Mouse (Mus musculus): ENCODE data around the gene Washc3. TPM values are rescaled to one million over a fixed set of nuclear protein-coding genes. Genes with fewer than 3 reads are reported as not detected.
A peak's percentile ranks its signal among the peaks of the same experiment; 100 is the strongest.

Gene Washc3
- polyA plus RNA-seq, 1 experiment from 2014 or later, result 70.5 TPM

GRCm38 (mm10) chr10:88244681-88245080, 43.8 kb downstream of the Washc3 start:
- no peak overlapping the region for H3K27ac ChIP-seq (ENCODE audit: low read length)
- 86% methylated on average over 13 of the region's 13 CpGs for WGBS
- H3K4me3 ChIP-seq (ENCODE audit: low read length), result no peak overlapping the region
- H3K36me3 ChIP-seq (ENCODE audit: insufficient read depth, low read length), result peaks cover 13% of the 10 kb centered on the region; the same call in 1 of the 2 replicates
- H3K4me2 ChIP-seq (replicated peaks; ENCODE audit: low read depth, low read length), result no peak overlapping the region
- ATAC-seq (ENCODE audit: low FRiP score, low TSS enrichment), result no peak
- no peaks in the 10 kb centered on the region for H3K27me3 ChIP-seq (ENCODE audit: insufficient read depth, low read length)
- no peaks in the 10 kb centered on the region for H3K4me1 ChIP-seq (ENCODE audit: insufficient read depth, low read length)
- H3K9me3 ChIP-seq (ENCODE audit: low read length), result no peaks in the 10 kb centered on the region
- H3K9ac ChIP-seq (replicated peaks; ENCODE audit: low read length), result no peak overlapping the region

- 77% methylated on average over 3 of the region's 3 CpGs for WGBS
- no peak overlapping the region for H3K27ac ChIP-seq (ENCODE audit: low read length)
- H3K36me3 ChIP-seq (ENCODE audit: insufficient read depth, low read length), result 0 out of 2 replicates have a peak, but pooled peaks cover 3% of the 10 kb centered on the region
These were observed 49.4 kb downstream of the Washc3 start for GRCm38 (mm10) chr10:88250300-88250699.

GRCm38 (mm10) chr10:88252121-88252862, 51.4 kb downstream of the Washc3 start:
- Histone ChIP-seq H3K27ac (ENCODE audit: low read length) (no peak overlapping the region), H3K27me3 (ENCODE audit: insufficient read depth, low read length) (no peaks in the 10 kb centered on the region), H3K4me2 (replicated peaks; ENCODE audit: low read depth, low read length) (no peak overlapping the region), H3K36me3 (ENCODE audit: insufficient read depth, low read length) (no peaks in the 10 kb centered on the region), H3K9ac (replicated peaks; ENCODE audit: low read length) (no peak overlapping the region), H3K4me1 (ENCODE audit: insufficient read depth, low read length) (no peaks in the 10 kb centered on the region), H3K4me3 (ENCODE audit: low read length) (no peak overlapping the region), H3K9me3 (ENCODE audit: low read length) (no peaks in the 10 kb centered on the region)
- 57% methylated on average over 9 of the region's 9 CpGs for WGBS
- 0 out of 2 replicates have a peak, but pooled peaks have one; percentile 9 for ATAC-seq (ENCODE audit: low FRiP score, low TSS enrichment)

More at GRCm38 (mm10) chr10:88250300-88250699, 49.4 kb downstream of the Washc3 start:
- ATAC-seq (ENCODE audit: low FRiP score, low TSS enrichment), result no peak
- H3K4me3 ChIP-seq (ENCODE audit: low read length), result no peak overlapping the region
- H3K27me3 ChIP-seq (ENCODE audit: insufficient read depth, low read length), result no peaks in the 10 kb centered on the region
- H3K4me2 ChIP-seq (replicated peaks; ENCODE audit: low read depth, low read length), result no peak overlapping the region
- no peaks in the 10 kb centered on the region for H3K4me1 ChIP-seq (ENCODE audit: insufficient read depth, low read length)
- no peak overlapping the region for H3K9ac ChIP-seq (replicated peaks; ENCODE audit: low read length)
- no peaks in the 10 kb centered on the region for H3K9me3 ChIP-seq (ENCODE audit: low read length)

- H3K9ac ChIP-seq (replicated peaks; ENCODE audit: low read length), result no peak overlapping the region
- H3K4me2 ChIP-seq (replicated peaks; ENCODE audit: low read depth, low read length), result no peak overlapping the region
- ATAC-seq (ENCODE audit: low FRiP score, low TSS enrichment), result no peak
- WGBS, result 86% methylated on average over 2 of the region's 2 CpGs
- 0 out of 2 replicates have a peak, but pooled peaks cover 4% of the 10 kb centered on the region for H3K4me1 ChIP-seq (ENCODE audit: insufficient read depth, low read length)
- no peak overlapping the region for H3K27ac ChIP-seq (ENCODE audit: low read length)
- H3K27me3 ChIP-seq (ENCODE audit: insufficient read depth, low read length), result no peaks in the 10 kb centered on the region
- H3K36me3 ChIP-seq (ENCODE audit: insufficient read depth, low read length), result no peaks in the 10 kb centered on the region
- no peak overlapping the region for H3K4me3 ChIP-seq (ENCODE audit: low read length)
- H3K9me3 ChIP-seq (ENCODE audit: low read length), result no peaks in the 10 kb centered on the region
These were observed 54.7 kb downstream of the Washc3 start for GRCm38 (mm10) chr10:88255556-88255955.

- 69% methylated on average over 12 of the region's 12 CpGs for WGBS
- no peaks in the 10 kb centered on the region for H3K9me3 ChIP-seq (ENCODE audit: low read length)
- ATAC-seq (ENCODE audit: low FRiP score, low TSS enrichment), result no peak
These were observed 59.4 kb downstream of the Washc3 start for GRCm38 (mm10) chr10:88260309-88260708.

GRCm38 (mm10) chr10:88261186-88261585, 60.3 kb downstream of the Washc3 start:
- WGBS, result 28% methylated on average over 3 of the region's 3 CpGs
- H3K4me2 ChIP-seq (replicated peaks; ENCODE audit: low read depth, low read length), result no peak overlapping the region

More at GRCm38 (mm10) chr10:88260309-88260708, 59.4 kb downstream of the Washc3 start:
- no peak overlapping the region for H3K9ac ChIP-seq (replicated peaks; ENCODE audit: low read length)
- H3K4me2 ChIP-seq (replicated peaks; ENCODE audit: low read depth, low read length), result no peak overlapping the region
- H3K4me1 ChIP-seq (ENCODE audit: insufficient read depth, low read length), result 0 out of 2 replicates have a peak, but pooled peaks cover 4% of the 10 kb centered on the region
- H3K36me3 ChIP-seq (ENCODE audit: insufficient read depth, low read length), result no peaks in the 10 kb centered on the region
- no peak overlapping the region for H3K4me3 ChIP-seq (ENCODE audit: low read length)
- no peak overlapping the region for H3K27ac ChIP-seq (ENCODE audit: low read length)
- H3K27me3 ChIP-seq (ENCODE audit: insufficient read depth, low read length), result no peaks in the 10 kb centered on the region

GRCm38 (mm10) chr10:88263383-88263782, 62.5 kb downstream of the Washc3 start:
- no peak overlapping the region for H3K9ac ChIP-seq (replicated peaks; ENCODE audit: low read length)
- WGBS, result 50% methylated on average over 4 of the region's 4 CpGs
- no peak overlapping the region for H3K4me2 ChIP-seq (replicated peaks; ENCODE audit: low read depth, low read length)
- 0 out of 2 replicates have a peak, but pooled peaks cover 4% of the 10 kb centered on the region for H3K4me1 ChIP-seq (ENCODE audit: insufficient read depth, low read length)
- no peaks in the 10 kb centered on the region for H3K27me3 ChIP-seq (ENCODE audit: insufficient read depth, low read length)
- no peaks in the 10 kb centered on the region for H3K9me3 ChIP-seq (ENCODE audit: low read length)
- no peak for ATAC-seq (ENCODE audit: low FRiP score, low TSS enrichment)
- no peak overlapping the region for H3K4me3 ChIP-seq (ENCODE audit: low read length)
- no peaks in the 10 kb centered on the region for H3K36me3 ChIP-seq (ENCODE audit: insufficient read depth, low read length)
- H3K27ac ChIP-seq (ENCODE audit: low read length), result no peak overlapping the region

More at GRCm38 (mm10) chr10:88261186-88261585, 60.3 kb downstream of the Washc3 start:
- Histone ChIP-seq H3K9me3 (ENCODE audit: low read length) (no peaks in the 10 kb centered on the region), H3K36me3 (ENCODE audit: insufficient read depth, low read length) (no peaks in the 10 kb centered on the region), H3K4me3 (ENCODE audit: low read length) (no peak overlapping the region), H3K27ac (ENCODE audit: low read length) (no peak overlapping the region), H3K4me1 (ENCODE audit: insufficient read depth, low read length) (0 out of 2 replicates have a peak, but pooled peaks cover 4% of the 10 kb centered on the region), H3K9ac (replicated peaks; ENCODE audit: low read length) (no peak overlapping the region), H3K27me3 (ENCODE audit: insufficient read depth, low read length) (no peaks in the 10 kb centered on the region)
- ATAC-seq (ENCODE audit: low FRiP score, low TSS enrichment), result no peak

GRCm38 (mm10) chr10:88274045-88274444, 73.2 kb downstream of the Washc3 start:
- Histone ChIP-seq H3K9ac (replicated peaks; ENCODE audit: low read length) (no peak overlapping the region), H3K27ac (ENCODE audit: low read length) (no peak overlapping the region), H3K27me3 (ENCODE audit: insufficient read depth, low read length) (no peaks in the 10 kb centered on the region), H3K4me1 (ENCODE audit: insufficient read depth, low read length) (no peaks in the 10 kb centered on the region), H3K4me2 (replicated peaks; ENCODE audit: low read depth, low read length) (no peak overlapping the region), H3K36me3 (ENCODE audit: insufficient read depth, low read length) (no peaks in the 10 kb centered on the region), H3K9me3 (ENCODE audit: low read length) (no peaks in the 10 kb centered on the region), H3K4me3 (ENCODE audit: low read length) (no peak overlapping the region)
- 83% methylated on average over 5 of the region's 5 CpGs for WGBS
- ATAC-seq (ENCODE audit: low FRiP score, low TSS enrichment), result no peak

- 90% methylated on average over 3 of the region's 3 CpGs for WGBS
- ATAC-seq (ENCODE audit: low FRiP score, low TSS enrichment), result no peak
- Histone ChIP-seq H3K27me3 (ENCODE audit: insufficient read depth, low read length) (no peaks in the 10 kb centered on the region), H3K36me3 (ENCODE audit: insufficient read depth, low read length) (no peaks in the 10 kb centered on the region), H3K4me3 (ENCODE audit: low read length) (no peak overlapping the region), H3K4me2 (replicated peaks; ENCODE audit: low read depth, low read length) (no peak overlapping the region), H3K27ac (ENCODE audit: low read length) (no peak overlapping the region), H3K4me1 (ENCODE audit: insufficient read depth, low read length) (no peaks in the 10 kb centered on the region), H3K9me3 (ENCODE audit: low read length) (no peaks in the 10 kb centered on the region), H3K9ac (replicated peaks; ENCODE audit: low read length) (no peak overlapping the region)
These were observed 80.8 kb downstream of the Washc3 start for GRCm38 (mm10) chr10:88281699-88282098.

- peak overlapping the region; percentile 50; the same call in 1 of the 2 replicates for H3K27ac ChIP-seq (ENCODE audit: low read length)
- ATAC-seq (ENCODE audit: low FRiP score, low TSS enrichment), result no peak
- no peak overlapping the region for H3K9ac ChIP-seq (replicated peaks; ENCODE audit: low read length)
- no peaks in the 10 kb centered on the region for H3K27me3 ChIP-seq (ENCODE audit: insufficient read depth, low read length)
- 60% methylated on average over 4 of the region's 4 CpGs for WGBS
- no peak overlapping the region for H3K4me2 ChIP-seq (replicated peaks; ENCODE audit: low read depth, low read length)
- no peak overlapping the region for H3K4me3 ChIP-seq (ENCODE audit: low read length)
- no peaks in the 10 kb centered on the region for H3K36me3 ChIP-seq (ENCODE audit: insufficient read depth, low read length)
- H3K9me3 ChIP-seq (ENCODE audit: low read length), result no peaks in the 10 kb centered on the region
- H3K4me1 ChIP-seq (ENCODE audit: insufficient read depth, low read length), result no peaks in the 10 kb centered on the region
These were observed 83.6 kb downstream of the Washc3 start for GRCm38 (mm10) chr10:88284343-88284990.

Data from kidney, embryonic 16.5 days (tissue).